Mouse (Mus musculus) granulocyte monocyte progenitor cell, adult 5-6 weeks (primary cell): Measurements from ENCODE around the gene Olfr598. TPM values are rescaled to one million over a fixed set of nuclear protein-coding genes. Genes with fewer than 3 reads are reported as not detected.
"Not testable (repeated sequence)": the region's sequence is repeated elsewhere in the genome, so short reads cannot be mapped to it uniquely, and the experiment has no call there.

ENCODE experiments used
- ATAC-seq: replicated peaks from 2 replicates; pipeline ENCODE4 v1.8.0; 2016; ENCODE audit warnings: mild to moderate bottlenecking, moderate TSS enrichment, inconsistent platforms; ENCODE audit not compliant: poor library complexity, severe bottlenecking
- total RNA-seq, 2 experiments: library from RNA; stranded (forward) in 1 of 2; stranded (reverse) in 1 of 2; fragments of 200-712, 200-1000 nt in 1 of 2; fragments of >200 nt in 1 of 2; fragmentation: Nextera tagmentation in 1 of 2; gene quantifications; 2 replicates each; pipeline ENCODE4 v1.2.3; 2014 to 2017

Olfr598 gene
- total RNA-seq (2014; fragmentation: Nextera tagmentation) (not detected in 2 replicates), total RNA-seq (2017) (not detected in 2 replicates)

DNA sequence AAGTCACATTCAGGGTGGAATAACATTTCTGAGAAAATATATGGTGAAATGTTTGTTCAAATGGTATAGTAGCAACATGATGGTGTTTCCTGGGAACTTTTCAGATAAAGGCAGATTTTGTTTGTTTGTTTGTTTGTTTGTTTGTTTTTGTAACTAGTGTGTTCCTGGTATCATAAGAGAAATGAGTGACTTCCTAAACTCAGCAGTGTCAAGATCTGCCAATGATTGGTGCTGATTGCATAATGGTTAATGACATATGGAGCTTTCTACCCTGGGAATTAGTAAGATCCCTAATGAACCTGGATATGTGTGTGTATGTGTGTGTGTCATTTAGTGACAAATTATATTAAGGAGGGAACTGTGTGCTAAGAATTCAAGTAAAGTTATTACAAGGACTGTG is at the start of gene Olfr598:
Olfr598 (plus strand) TSS at position 301 of the 400 bp plus-strand sequence.
- no peak for ATAC-seq

DNA sequence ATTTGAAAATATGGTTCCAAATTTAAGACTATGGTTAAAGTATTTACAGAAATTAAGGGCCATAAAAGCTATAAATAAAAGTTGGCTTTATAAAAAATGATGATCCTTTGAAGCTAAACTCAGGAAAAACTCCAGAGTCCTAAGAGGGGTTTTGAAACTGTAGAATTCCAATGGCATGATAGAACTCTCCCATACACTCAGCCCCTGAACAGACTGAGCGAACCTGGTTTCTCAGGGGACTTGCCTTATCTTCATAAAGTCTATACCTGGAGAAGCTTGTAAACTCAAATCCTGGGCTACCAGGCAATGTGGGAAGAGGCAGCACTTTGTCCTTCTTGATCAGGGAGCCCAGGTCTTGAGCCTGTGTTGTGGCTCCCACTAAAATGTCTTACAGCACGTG is 18.0 kb upstream of the Olfr598 start, which contains the start of gene Olfr596:
Olfr596 (plus strand) TSS at position 301 of the 400 bp plus-strand sequence.
- not testable (repeated sequence) for ATAC-seq

DNA sequence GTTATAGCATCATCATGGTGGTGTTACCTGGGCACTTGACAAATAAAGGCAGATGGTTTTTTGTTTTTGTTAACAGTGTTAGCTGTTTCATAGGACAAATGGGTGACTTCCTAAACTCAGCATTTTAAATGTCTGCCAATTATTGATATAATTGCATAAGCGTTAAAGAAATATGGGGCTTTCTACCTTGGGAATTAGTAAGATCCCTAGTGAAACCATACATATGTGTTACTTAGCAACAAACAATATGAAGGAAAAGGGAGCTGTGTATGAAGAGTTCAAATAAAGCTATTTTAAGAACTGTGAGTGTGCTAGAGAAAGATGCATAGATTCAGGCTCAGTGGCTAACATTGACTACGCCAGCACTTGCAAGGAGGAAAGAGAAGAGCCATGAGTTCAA is 7.4 kb upstream of the Olfr598 start, which contains the start of gene Olfr597:
Olfr597 (plus strand) TSS at position 301 of the 400 bp plus-strand sequence.
- not testable (repeated sequence) for ATAC-seq

DNA sequence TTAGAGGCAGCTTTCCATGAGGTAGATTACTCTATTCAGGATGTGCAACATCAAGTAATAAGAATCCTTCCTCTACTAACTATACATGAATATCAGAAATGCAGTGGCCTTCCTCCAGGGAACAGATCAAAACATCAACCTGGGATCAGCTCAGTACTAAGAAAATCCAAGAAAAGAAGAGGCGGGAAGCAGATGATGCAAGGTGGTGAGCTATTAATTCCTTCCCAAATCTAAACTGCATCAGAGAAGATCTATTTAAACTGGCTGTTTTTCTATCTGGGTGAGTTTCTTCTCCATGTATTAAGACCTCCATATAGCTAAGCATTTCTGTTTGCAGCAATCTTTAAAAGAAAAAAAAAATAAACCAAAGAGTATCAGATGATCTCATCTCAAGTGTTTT is 12.2 kb downstream of the Olfr598 start, which contains the start of gene Olfr599:
Olfr599 (plus strand) TSS at position 301 of the 400 bp plus-strand sequence.
- ATAC-seq: no peak

DNA sequence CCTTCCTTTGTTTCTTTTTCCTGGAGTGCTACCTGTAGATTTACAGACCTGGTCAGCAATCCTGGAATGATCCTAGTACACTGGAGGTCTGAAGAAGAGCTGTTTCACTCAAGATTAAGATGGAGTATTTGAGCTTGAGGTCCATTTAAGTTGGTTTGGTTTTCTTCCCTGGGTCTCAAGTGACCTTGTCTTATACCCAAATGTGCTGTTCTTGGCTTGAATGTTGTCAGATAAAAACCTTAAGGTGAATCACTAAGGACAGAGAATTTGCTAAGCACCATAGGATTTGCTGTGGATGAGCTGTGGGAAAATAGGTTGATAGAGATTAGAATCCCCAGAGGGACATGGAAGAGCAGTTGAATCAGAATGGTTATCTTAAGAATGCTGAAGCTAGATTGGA is 26.2 kb downstream of the Olfr598 start, which contains the start of gene Olfr600:
Olfr600 (minus strand) TSS at position 101 of the 400 bp plus-strand sequence.
- ATAC-seq: no peak

DNA sequence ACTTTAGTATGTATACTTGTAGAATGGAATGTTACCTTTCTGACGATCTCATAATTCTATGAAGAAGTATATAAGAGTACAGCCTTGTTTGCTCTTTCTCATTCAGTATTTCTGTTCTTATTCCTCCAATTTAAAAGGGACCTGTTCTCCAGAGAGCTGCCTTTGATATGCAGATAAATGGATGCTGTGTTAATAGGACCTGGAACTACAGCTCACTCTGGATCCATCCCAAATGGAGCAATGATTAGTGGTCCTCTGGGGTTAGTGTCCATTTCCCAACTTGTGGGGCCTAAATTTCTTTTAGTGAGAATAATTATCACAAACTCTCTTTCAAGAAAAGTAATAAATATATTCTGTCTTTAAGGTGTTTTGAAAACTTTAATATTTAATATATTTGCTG is 39.2 kb downstream of the Olfr598 start, which contains the start of gene Olfr601:
Olfr601 (minus strand) TSS at position 101 of the 400 bp plus-strand sequence.
- ATAC-seq: no peak

Other genes with a start within 250 kb of the Olfr598 start
- not detected in 2 replicates for gene Olfr584, start 241.7 kb upstream of the Olfr598 start, total RNA-seq (2014; fragmentation: Nextera tagmentation)
- not detected in 2 replicates for gene Olfr584, start 241.7 kb upstream of the Olfr598 start, total RNA-seq (2017)
- gene Olfr585, start 225.8 kb upstream of the Olfr598 start, total RNA-seq (2014; fragmentation: Nextera tagmentation): not detected in 2 replicates
- not detected in 2 replicates for gene Olfr585, start 225.8 kb upstream of the Olfr598 start, total RNA-seq (2017)
- gene Olfr586, start 197.9 kb upstream of the Olfr598 start, total RNA-seq (2014; fragmentation: Nextera tagmentation): not detected in 2 replicates
- not detected in 2 replicates for gene Olfr586, start 197.9 kb upstream of the Olfr598 start, total RNA-seq (2017)
- not detected in 2 replicates for gene Olfr588-ps1, start 182.7 kb upstream of the Olfr598 start, total RNA-seq (2014; fragmentation: Nextera tagmentation)
- not detected in 2 replicates for gene Olfr588-ps1, start 182.7 kb upstream of the Olfr598 start, total RNA-seq (2017)
- not detected in 2 replicates for gene Olfr589, start 167.2 kb upstream of the Olfr598 start, total RNA-seq (2014; fragmentation: Nextera tagmentation)
- not detected in 2 replicates for gene Olfr589, start 167.2 kb upstream of the Olfr598 start, total RNA-seq (2017)
- gene Olfr591, start 145.2 kb upstream of the Olfr598 start, total RNA-seq (2014; fragmentation: Nextera tagmentation): not detected in 2 replicates
- not detected in 2 replicates for gene Olfr591, start 145.2 kb upstream of the Olfr598 start, total RNA-seq (2017)
- gene Olfr592, start 138.8 kb upstream of the Olfr598 start, total RNA-seq (2014; fragmentation: Nextera tagmentation): not detected in 2 replicates
- gene Olfr592, start 138.8 kb upstream of the Olfr598 start, total RNA-seq (2017): not detected in 2 replicates
- not detected in 2 replicates for gene Olfr593, start 111.7 kb upstream of the Olfr598 start, total RNA-seq (2014; fragmentation: Nextera tagmentation)
- not detected in 2 replicates for gene Olfr593, start 111.7 kb upstream of the Olfr598 start, total RNA-seq (2017)
- not detected in 2 replicates for gene Olfr594, start 106.6 kb upstream of the Olfr598 start, total RNA-seq (2014; fragmentation: Nextera tagmentation)
- gene Olfr594, start 106.6 kb upstream of the Olfr598 start, total RNA-seq (2017): not detected in 2 replicates
- not detected in 2 replicates for gene Usp17ld, start 71.1 kb upstream of the Olfr598 start, total RNA-seq (2014; fragmentation: Nextera tagmentation)
- gene Usp17ld, start 71.1 kb upstream of the Olfr598 start, total RNA-seq (2017): not detected in 2 replicates
- not detected in 2 replicates for gene Olfr596, start 17.9 kb upstream of the Olfr598 start, total RNA-seq (2014; fragmentation: Nextera tagmentation)
- not detected in 2 replicates for gene Olfr596, start 17.9 kb upstream of the Olfr598 start, total RNA-seq (2017)
- gene Olfr597, start 7.3 kb upstream of the Olfr598 start, total RNA-seq (2014; fragmentation: Nextera tagmentation): not detected in 2 replicates
- gene Olfr597, start 7.3 kb upstream of the Olfr598 start, total RNA-seq (2017): not detected in 2 replicates
- gene Olfr599, start 12.3 kb downstream of the Olfr598 start, total RNA-seq (2014; fragmentation: Nextera tagmentation): not detected in 2 replicates
- not detected in 2 replicates for gene Olfr599, start 12.3 kb downstream of the Olfr598 start, total RNA-seq (2017)
- gene Olfr600, start 26.1 kb downstream of the Olfr598 start, total RNA-seq (2014; fragmentation: Nextera tagmentation): not detected in 2 replicates
- not detected in 2 replicates for gene Olfr600, start 26.1 kb downstream of the Olfr598 start, total RNA-seq (2017)
- not detected in 2 replicates for gene Olfr601, start 39.1 kb downstream of the Olfr598 start, total RNA-seq (2014; fragmentation: Nextera tagmentation)
- not detected in 2 replicates for gene Olfr601, start 39.1 kb downstream of the Olfr598 start, total RNA-seq (2017)
- not detected in 2 replicates for gene Olfr603, start 62.6 kb downstream of the Olfr598 start, total RNA-seq (2014; fragmentation: Nextera tagmentation)
- gene Olfr603, start 62.6 kb downstream of the Olfr598 start, total RNA-seq (2017): not detected in 2 replicates
- not detected in 2 replicates for gene Usp17lc, start 91.5 kb downstream of the Olfr598 start, total RNA-seq (2014; fragmentation: Nextera tagmentation)
- not detected in 2 replicates for gene Usp17lc, start 91.5 kb downstream of the Olfr598 start, total RNA-seq (2017)
- not detected in 2 replicates for gene Olfr605, start 121.9 kb downstream of the Olfr598 start, total RNA-seq (2014; fragmentation: Nextera tagmentation)
- gene Olfr605, start 121.9 kb downstream of the Olfr598 start, total RNA-seq (2017): not detected in 2 replicates
- gene Olfr606, start 125.5 kb downstream of the Olfr598 start, total RNA-seq (2014; fragmentation: Nextera tagmentation): not detected in 2 replicates
- not detected in 2 replicates for gene Olfr606, start 125.5 kb downstream of the Olfr598 start, total RNA-seq (2017)
- not detected in 2 replicates for gene Olfr607, start 140.6 kb downstream of the Olfr598 start, total RNA-seq (2014; fragmentation: Nextera tagmentation)
- not detected in 2 replicates for gene Olfr607, start 140.6 kb downstream of the Olfr598 start, total RNA-seq (2017)
- not detected in 2 replicates for gene Olfr608, start 146.3 kb downstream of the Olfr598 start, total RNA-seq (2014; fragmentation: Nextera tagmentation)
- gene Olfr608, start 146.3 kb downstream of the Olfr598 start, total RNA-seq (2017): not detected in 2 replicates
- not detected in 2 replicates for gene Olfr609, start 174.5 kb downstream of the Olfr598 start, total RNA-seq (2014; fragmentation: Nextera tagmentation)
- not detected in 2 replicates for gene Olfr609, start 174.5 kb downstream of the Olfr598 start, total RNA-seq (2017)
- not detected in 2 replicates for gene Olfr610, start 188.6 kb downstream of the Olfr598 start, total RNA-seq (2014; fragmentation: Nextera tagmentation)
- gene Olfr610, start 188.6 kb downstream of the Olfr598 start, total RNA-seq (2017): not detected in 2 replicates
- gene Olfr611, start 197.3 kb downstream of the Olfr598 start, total RNA-seq (2014; fragmentation: Nextera tagmentation): not detected in 2 replicates
- not detected in 2 replicates for gene Olfr611, start 197.3 kb downstream of the Olfr598 start, total RNA-seq (2017)
- not detected in 2 replicates for gene Olfr612, start 219.1 kb downstream of the Olfr598 start, total RNA-seq (2014; fragmentation: Nextera tagmentation)
- not detected in 2 replicates for gene Olfr612, start 219.1 kb downstream of the Olfr598 start, total RNA-seq (2017)
- gene Olfr613, start 224.5 kb downstream of the Olfr598 start, total RNA-seq (2014; fragmentation: Nextera tagmentation): not detected in 2 replicates
- not detected in 2 replicates for gene Olfr613, start 224.5 kb downstream of the Olfr598 start, total RNA-seq (2017)
- not detected in 2 replicates for gene Olfr615, start 232.5 kb downstream of the Olfr598 start, total RNA-seq (2014; fragmentation: Nextera tagmentation)
- gene Olfr615, start 232.5 kb downstream of the Olfr598 start, total RNA-seq (2017): not detected in 2 replicates
- not detected in 2 replicates for gene Olfr616, start 245.6 kb downstream of the Olfr598 start, total RNA-seq (2014; fragmentation: Nextera tagmentation)
- gene Olfr616, start 245.6 kb downstream of the Olfr598 start, total RNA-seq (2017): not detected in 2 replicates
- gene Olfr617, start 249.5 kb downstream of the Olfr598 start, total RNA-seq (2014; fragmentation: Nextera tagmentation): not detected in 2 replicates
- gene Olfr617, start 249.5 kb downstream of the Olfr598 start, total RNA-seq (2017): not detected in 2 replicates